Mouse (Mus musculus) left cerebral cortex, adult 18-20 months (tissue): ENCODE results near the gene Slc35f2. TPM values are rescaled to one million over a fixed set of nuclear protein-coding genes. Genes with fewer than 3 reads are reported as not detected.

ENCODE experiments used
- DNase-seq, 2 experiments: peaks; one replicate each; pipeline ENCODE4 v3.0.0; 2021 to 2022; ENCODE audit warnings: low spot score in 2 of 2, mixed read lengths in 1 of 2
- total RNA-seq, 2 experiments: library from RNA; stranded (reverse); gene quantifications; 2 replicates each; pipeline ENCODE4 v1.2.3; 2021

Gene Slc35f2
- total RNA-seq, 2 experiments from 2014 or later, result 2.4 to 2.8 TPM

DNA sequence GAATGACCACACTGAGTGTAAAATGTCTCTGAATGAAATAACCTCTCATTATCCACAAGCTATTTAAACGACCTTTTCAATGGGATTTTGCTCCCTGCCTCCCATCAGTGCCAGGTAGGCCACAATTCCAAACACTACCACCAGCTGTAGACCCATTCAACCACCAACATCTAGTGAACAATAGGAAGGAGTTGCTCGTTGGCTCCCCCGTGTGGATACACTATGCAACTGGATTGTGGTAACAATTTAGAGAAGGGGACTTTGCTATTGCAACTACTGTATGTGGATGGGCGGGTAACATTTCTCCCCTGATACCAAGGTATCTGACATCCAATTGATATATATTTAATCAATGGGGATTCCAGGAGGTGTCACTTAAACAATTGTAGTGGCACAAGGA, 47.4 kb downstream of the Slc35f2 start:
- peak; percentile 60 to 69 for DNase-seq

DNA sequence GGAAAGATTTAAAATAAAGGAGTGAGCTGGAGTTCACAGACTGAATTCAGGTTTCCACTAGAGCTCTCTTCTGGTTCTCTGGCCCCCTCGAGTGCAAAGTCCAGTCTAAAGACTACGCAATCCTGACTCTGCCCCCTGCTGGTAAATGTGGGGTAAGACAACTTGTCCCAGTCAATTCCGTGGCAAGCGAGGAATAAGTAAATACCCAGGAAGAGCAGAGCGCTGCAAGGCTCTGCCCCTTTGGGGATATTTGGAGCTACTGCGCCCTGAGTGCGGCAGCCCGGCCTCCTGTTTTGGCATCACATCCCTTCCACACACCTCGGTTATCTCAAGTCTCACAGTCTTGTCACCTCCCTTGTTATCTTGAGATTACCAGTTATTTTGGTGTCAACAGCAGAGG, 54.0 kb downstream of the Slc35f2 start:
- peak in 1 of 2 experiments; percentile 5 for DNase-seq

DNA sequence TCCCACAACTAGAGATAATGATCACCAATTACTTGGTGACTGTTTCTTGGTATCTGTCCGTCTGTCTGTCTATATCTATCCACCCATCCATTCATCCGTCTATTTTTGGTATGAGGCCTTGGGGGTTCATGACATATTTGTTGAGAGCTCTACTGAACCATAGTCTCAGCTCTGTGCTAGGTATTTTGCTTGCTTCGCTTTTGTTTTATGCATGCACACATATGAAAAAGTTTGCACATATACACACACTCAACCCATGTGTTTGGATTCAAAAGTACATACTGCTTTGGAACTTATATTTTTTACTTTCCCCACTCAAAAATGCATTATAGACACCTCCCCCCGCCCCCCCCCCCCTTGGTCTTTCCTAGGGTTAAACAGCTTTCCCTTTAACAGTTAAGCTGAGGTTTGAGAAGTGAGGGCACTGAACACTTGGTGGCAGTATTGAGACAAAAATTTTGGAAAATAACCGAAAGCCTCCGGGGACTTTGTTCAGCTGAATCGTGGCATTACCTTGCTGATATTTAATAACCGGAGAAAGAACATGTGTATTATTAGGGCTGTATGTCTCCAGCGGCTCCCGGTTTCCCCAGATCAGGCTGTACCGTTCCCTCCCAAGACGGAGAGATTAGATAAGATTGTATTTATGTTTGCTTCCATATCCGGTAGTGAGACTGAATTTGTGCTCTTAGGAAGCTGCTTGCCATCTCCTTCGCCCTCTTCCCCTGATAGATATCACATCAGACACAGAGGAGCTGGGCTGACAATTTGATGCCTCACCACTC, 57.9 kb downstream of the Slc35f2 start:
- DNase-seq, result peak; percentile 58 to 62

DNA sequence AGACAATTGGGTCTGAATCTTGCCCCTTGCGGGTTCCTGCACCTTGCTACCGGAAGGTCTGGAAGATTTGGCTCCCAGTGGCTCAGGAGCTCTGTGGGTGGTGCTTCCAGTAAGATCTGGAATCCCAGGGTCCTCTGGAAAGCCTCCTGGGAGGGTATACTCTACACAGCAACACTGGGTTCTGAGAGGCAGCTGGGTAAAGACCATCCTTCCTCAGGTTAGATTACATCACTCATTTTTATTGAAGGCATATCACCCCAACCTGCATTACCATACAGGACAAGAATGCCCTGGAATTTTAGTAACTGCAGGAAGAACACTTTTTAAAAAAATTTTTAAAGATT, 58.5 kb downstream of the Slc35f2 start:
- DNase-seq, result peak in 1 of 2 experiments; percentile 24

DNA sequence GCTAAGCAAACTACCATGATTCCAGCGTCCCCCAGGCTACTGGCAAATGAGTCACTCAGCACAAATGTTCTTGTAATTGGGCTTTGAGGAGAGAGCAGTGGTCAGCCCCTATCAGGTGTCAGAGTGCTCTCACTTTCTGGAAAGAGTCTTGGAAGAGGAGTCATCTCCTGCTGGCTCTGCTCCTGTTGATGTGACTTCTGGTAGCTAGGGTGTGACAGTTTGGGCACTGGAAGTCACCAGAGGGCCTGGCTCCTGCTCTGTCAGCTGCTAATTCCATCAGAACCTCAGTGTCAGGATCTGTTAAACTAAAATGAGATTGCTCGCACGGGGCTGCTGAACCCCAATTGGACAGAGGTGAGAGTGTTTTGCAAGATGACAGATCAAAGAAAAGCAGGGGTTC, 63.7 kb downstream of the Slc35f2 start:
- DNase-seq, result no peak

DNA sequence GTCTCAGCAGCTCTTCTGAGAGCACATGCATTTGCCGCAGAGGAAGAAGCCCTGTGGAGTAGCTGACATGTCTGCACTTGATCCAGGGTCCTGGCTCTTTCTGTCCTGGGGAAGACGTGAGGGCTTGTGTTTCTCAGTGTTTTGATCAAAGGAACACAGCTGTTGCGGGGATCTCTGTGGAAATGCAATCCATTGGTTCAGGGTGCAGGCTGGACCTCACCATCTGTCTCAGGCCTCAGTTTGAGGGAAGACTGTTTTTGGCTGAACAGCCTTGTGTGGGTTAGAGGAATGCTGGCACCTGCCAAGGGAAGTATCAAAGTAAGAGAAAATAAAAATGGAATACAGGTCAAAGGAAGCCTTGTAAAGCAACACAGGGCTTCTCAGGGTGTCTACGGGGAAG, 64.6 kb downstream of the Slc35f2 start:
- DNase-seq, result peak in 1 of 2 experiments; percentile 36

DNA sequence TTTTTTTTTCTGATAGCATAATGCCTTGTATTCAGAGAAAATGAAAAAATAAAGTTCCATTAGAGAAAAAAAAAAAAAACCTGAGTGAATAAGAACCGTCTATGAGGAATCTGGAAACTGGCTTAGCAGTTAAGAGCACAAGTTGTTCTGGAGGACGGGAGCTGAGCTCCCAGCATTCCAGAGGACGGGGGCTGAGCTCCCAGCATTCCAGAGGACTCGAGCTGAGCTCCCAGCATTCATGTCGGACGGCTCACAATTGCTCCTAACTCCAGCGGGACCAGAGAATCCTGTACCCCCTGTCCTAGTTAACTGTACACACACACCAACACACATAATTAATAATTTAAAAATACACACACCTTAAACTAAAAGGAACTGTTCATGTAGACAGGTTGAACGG, 67.5 kb downstream of the Slc35f2 start:
- no peak for DNase-seq

DNA sequence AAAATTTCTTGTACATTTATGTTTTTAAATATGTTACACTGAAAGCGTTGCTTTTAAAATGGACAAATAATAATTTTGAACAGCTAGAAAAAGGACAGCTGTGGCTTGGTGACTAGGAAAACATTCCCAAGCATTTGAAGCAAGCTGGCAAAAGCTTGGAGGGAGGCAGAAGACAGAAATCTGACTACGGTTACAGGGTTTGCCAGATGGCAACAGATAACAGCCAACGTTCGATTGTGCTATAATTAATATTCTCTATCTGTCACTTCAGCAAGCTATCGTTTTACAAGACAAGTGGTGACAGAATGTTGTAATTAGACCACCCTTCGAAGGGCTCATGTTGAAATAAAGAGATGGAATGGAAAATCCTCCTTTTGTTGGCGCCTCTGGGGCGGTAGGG, 77.2 kb downstream of the Slc35f2 start:
- DNase-seq, result no peak

DNA sequence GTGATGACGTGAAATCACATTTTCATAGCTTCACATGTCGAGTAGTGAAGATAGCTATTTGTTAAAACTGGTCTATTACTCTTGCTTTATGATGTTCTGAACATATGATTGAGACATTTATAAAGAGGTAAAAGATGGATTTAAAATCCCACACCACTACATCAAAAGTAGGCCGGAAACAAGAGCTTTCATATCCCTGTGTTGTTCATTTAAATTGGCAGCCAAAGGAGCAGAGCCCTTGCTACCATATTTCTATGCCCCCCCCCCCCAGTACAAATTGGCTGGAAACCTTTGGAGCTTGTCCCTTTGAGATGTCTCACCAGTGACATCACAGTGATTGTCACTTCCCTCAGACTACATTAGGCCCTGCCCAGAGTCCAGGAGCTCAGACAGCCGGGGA, 78.5 kb downstream of the Slc35f2 start, which contains the start of gene Sln:
Gene Sln, plus strand, starts transcription at position 301 of the 400 bp plus-strand sequence.
- DNase-seq, result no peak

DNA sequence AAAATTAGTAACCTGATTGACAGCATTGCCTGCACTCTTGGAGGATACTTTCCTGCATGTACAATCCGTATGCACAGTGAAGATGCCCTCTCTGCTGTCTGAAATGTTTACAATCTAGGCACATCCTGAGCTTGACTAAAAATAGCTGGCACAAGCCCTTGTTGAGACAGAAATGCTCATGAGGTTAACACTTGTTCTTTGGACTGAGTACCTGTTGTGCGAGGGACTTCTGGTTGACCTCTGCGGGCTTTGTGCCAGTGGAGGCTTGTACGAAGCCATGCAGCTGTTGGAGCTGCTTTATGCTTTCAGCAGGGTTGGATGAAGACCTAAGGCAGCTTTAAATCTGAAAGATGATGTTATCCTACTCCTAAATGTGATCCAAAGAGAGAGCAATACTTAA, 80.8 kb downstream of the Slc35f2 start:
- DNase-seq, result no peak

DNA sequence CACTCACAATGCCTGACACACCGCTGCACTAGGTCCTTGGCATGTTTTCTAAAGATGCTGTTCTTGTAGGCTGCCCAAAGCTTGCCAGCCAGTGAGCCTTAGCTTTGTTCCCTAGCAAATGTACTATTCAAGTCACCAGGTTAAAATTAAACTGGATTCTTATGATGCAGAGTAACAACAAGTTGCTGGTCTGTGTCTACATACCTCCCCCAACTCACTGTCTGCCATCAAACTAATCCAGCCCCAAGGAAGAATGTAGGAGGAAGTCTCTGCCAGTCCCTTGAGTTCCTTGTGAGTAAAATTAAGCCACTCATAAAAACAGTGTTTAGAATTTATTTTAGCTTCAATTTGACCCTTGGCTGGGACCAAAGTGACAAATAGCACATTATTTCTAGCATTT, 82.3 kb downstream of the Slc35f2 start:
- no peak for DNase-seq

DNA sequence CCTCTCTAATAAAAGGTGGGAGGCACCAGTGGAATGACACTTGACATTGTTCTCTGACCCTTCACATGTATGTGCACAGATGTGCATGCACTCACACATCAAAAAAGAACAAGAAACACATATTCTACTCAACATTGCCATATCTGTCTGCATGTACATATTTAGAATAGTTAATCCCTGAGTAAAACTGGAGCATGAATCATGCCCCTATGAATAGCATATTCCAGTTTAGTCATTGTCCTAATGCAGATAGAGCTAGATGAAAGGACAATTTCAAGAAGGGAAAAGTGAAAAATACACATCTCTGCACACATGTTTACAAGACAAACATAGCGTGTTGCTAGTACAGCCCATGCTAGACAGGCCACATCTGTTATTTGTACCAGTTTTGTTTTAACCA, 83.2 kb downstream of the Slc35f2 start:
- no peak for DNase-seq

DNA sequence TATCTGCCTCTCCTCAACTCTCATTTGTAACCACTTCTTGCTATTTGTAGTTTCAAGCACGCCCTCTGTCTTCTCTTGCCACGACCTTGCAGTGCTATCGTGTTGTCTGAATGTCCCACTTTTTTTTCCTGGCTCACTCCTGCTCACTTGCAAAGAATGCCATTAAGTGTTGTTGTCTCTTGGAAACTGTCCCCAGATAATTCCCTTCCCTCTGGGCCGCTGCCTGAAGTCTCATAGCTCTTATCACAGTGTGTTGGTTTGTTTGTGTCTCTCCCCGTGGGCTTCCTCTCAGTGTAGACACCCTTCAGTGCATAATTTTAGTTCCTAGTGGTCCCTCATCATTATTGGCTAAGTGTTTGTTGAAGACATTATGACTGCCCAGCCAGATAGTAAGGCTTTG, 86.5 kb downstream of the Slc35f2 start:
- DNase-seq, result no peak

Other genes starting within 250 kb of the Slc35f2 start
- 10 to 100 TPM; 14.0 to 16.2 TPM for gene Atm, start 234.8 kb upstream of the Slc35f2 start, total RNA-seq
- 10 to 100 TPM; 18.9 to 22.0 TPM for gene Npat, start 234.5 kb upstream of the Slc35f2 start, total RNA-seq
- gene Acat1, start 161.2 kb upstream of the Slc35f2 start, total RNA-seq, result 10 to 100 TPM; 56.7 to 59.2 TPM
- 10 to 100 TPM; 54.7 to 56.4 TPM for gene Cul5, start 101.5 kb upstream of the Slc35f2 start, total RNA-seq
- gene Rab39, start 65.3 kb upstream of the Slc35f2 start, total RNA-seq, result 1 to 10 TPM; 1.2 to 1.6 TPM
- not detected for gene Sln, start 78.6 kb downstream of the Slc35f2 start, total RNA-seq
- 100 to 1,000 TPM; 183 to 192 TPM for gene Elmod1, start 203.8 kb downstream of the Slc35f2 start, total RNA-seq